Mouse (Mus musculus) heart, postnatal 0 days (tissue): ENCODE data around the gene Hpcal4. TPM values are rescaled to one million over a fixed set of nuclear protein-coding genes. Genes with fewer than 3 reads are reported as not detected.
A peak's percentile ranks its signal among the peaks of the same experiment; 100 is the strongest.

Experiments used
- ATAC-seq: fragments of 200-750 bp; cut with Nextera tagmentation; 2 replicates; pipeline ENCODE4 v1.8.0; 2017; ENCODE audit warnings: low read depth, moderate number of reproducible peaks, moderate library complexity; ENCODE audit not compliant: insufficient read depth
- DNase-seq: peaks from one replicate; pipeline ENCODE4 v3.0.0-alpha.2; 2016; ENCODE audit warnings: low spot score
- H3K27ac ChIP-seq: fragments of 300-500 bp; sonication (generic); 2 replicates; pipeline ENCODE4 v1.5.1; 2014; ENCODE audit warnings: low read depth, mild to moderate bottlenecking
- H3K27me3 ChIP-seq: fragments of 300-500 bp; sonication (generic); 2 replicates; pipeline ENCODE4 v1.6.1; 2014; ENCODE audit warnings: low read length, mixed read lengths; ENCODE audit not compliant: control insufficient read depth, insufficient read depth
- H3K36me3 ChIP-seq: fragments of 300-500 bp; sonication (generic); replicated peaks from 2 replicates; pipeline ENCODE4 v1.6.1; 2014; ENCODE audit warnings: low read length, mixed read lengths; ENCODE audit not compliant: control insufficient read depth, insufficient read depth
- H3K4me1 ChIP-seq: fragments of 300-500 bp; sonication (generic); 2 replicates; pipeline ENCODE4 v1.6.1; 2014; ENCODE audit warnings: antibody characterized with exemption; ENCODE audit not compliant: control insufficient read depth, insufficient read depth
- H3K4me2 ChIP-seq: fragments of 300-500 bp; sonication (generic); 2 replicates; pipeline ENCODE4 v1.6.1; 2014; ENCODE audit warnings: low read depth, mild to moderate bottlenecking, low read length, moderate library complexity
- H3K4me3 ChIP-seq: fragments of 300-500 bp; sonication (generic); 2 replicates; pipeline ENCODE4 v1.5.1; 2014; ENCODE audit warnings: low read depth, low read length
- H3K9ac ChIP-seq: fragments of 300-500 bp; sonication (generic); replicated peaks from 2 replicates; pipeline ENCODE4 v1.6.1; 2014; ENCODE audit warnings: low read depth, low read length, mixed read lengths
- H3K9me3 ChIP-seq: fragments of 300-500 bp; sonication (generic); replicated peaks from 2 replicates; pipeline ENCODE4 v1.6.1; 2016; ENCODE audit warnings: low read length; ENCODE audit not compliant: control insufficient read depth
- CTCF ChIP-seq: IDR thresholded peaks from 2 replicates; pipeline ENCODE4 v1.5.1; 2016; ENCODE audit warnings: antibody characterized with exemption, control low read depth, low read depth
- EP300 ChIP-seq: IDR thresholded peaks from 2 replicates; pipeline ENCODE4 v1.6.1; 2016; ENCODE audit warnings: antibody characterized with exemption, low read depth
- WGBS: fragments of 180-500 bp; shearing (Covaris S2); extraction: QIAGEN DNeasy Blood & Tissue Kit; methylation state at CpG from one replicate; pipeline ENCODE4 v1.1.7; 2014; 5-methylcytosine and 5-hydroxymethylcytosine counted together
- polyA plus RNA-seq: library from polyadenylated mRNA; unstranded; fragments of >200 nt; fragmentation: Nextera tagmentation; extraction: Ambion mirVana; gene quantifications from 2 replicates; pipeline ENCODE4 v1.2.1, GENCODE M21; 2015
- total RNA-seq: library from RNA; depleted of rRNA; stranded (reverse); fragments of >200 nt; gene quantifications from 2 replicates; pipeline ENCODE4 v1.2.3, GENCODE M21; 2014; ENCODE audit warnings: low replicate concordance

Hpcal4 gene
- total and polyA plus RNA-seq, 2 experiments from 2014 or later: 0.41 to 0.57 TPM

- no peak overlapping the region for H3K4me3 ChIP-seq
Observed at GRCm38 (mm10) chr4:123162305-123162917, 20.6 kb upstream of the Hpcal4 start.

GRCm38 (mm10) chr4:123164157-123164556, 18.9 kb upstream of the Hpcal4 start:
- Histone ChIP-seq H3K27me3 (no peaks in the 10 kb centered on the region), H3K4me2 (peak overlapping the region; percentile 35), H3K36me3 (no peaks in the 10 kb centered on the region), H3K9me3 (no peaks in the 10 kb centered on the region; the same call in 1 of the 2 replicates), H3K4me3 (no peak overlapping the region), H3K4me1 (no peaks in the 10 kb centered on the region; the same call in 1 of the 2 replicates), H3K27ac (no peak overlapping the region), H3K9ac (no peak overlapping the region)
- no peak for DNase-seq
- TF ChIP-seq EP300: no peak
- no peak for ATAC-seq
- 20% methylated on average over 15 of the region's 15 CpGs for WGBS

More at GRCm38 (mm10) chr4:123162305-123162917, 20.6 kb upstream of the Hpcal4 start:
- Histone ChIP-seq H3K27ac (no peak overlapping the region), H3K27me3 (no peaks in the 10 kb centered on the region), H3K36me3 (no peaks in the 10 kb centered on the region), H3K9ac (no peak overlapping the region), H3K9me3 (no peaks in the 10 kb centered on the region), H3K4me1 (no peaks in the 10 kb centered on the region; the same call in 1 of the 2 replicates), H3K4me2 (peak overlapping the region; percentile 39)
- no peak for DNase-seq
- WGBS: 13% methylated on average over 15 of the region's 15 CpGs
- no peak for ATAC-seq
- TF ChIP-seq EP300 (no peak), CTCF (no peak)

- H3K4me2 ChIP-seq: no peak overlapping the region
- H3K9ac ChIP-seq: no peak overlapping the region
- no peaks in the 10 kb centered on the region; the same call in 1 of the 2 replicates for H3K9me3 ChIP-seq
- no peak overlapping the region for H3K4me3 ChIP-seq
- no peaks in the 10 kb centered on the region for H3K4me1 ChIP-seq
- ATAC-seq: peak; percentile 67
- DNase-seq: peak; percentile 65
- no peaks in the 10 kb centered on the region for H3K36me3 ChIP-seq
- peak; percentile 46 for TF ChIP-seq CTCF
- no peak for TF ChIP-seq EP300
- H3K27ac ChIP-seq: no peak overlapping the region
- H3K27me3 ChIP-seq: 0 out of 2 replicates have a peak, but pooled peaks cover 4% of the 10 kb centered on the region
Observed at GRCm38 (mm10) chr4:123171811-123172210, 11.2 kb upstream of the Hpcal4 start.

- Histone ChIP-seq H3K4me2 (peak overlapping the region; percentile 63), H3K27ac (no peak overlapping the region), H3K4me3 (peak overlapping the region; percentile 45), H3K36me3 (no peaks in the 10 kb centered on the region), H3K9ac (no peak overlapping the region), H3K4me1 (peaks cover 8% of the 10 kb centered on the region; the same call in 1 of the 2 replicates), H3K27me3 (peaks cover 63% of the 10 kb centered on the region), H3K9me3 (no peaks in the 10 kb centered on the region)
- peak; percentile 86 for ATAC-seq
- TF ChIP-seq CTCF (no peak), EP300 (no peak)
- peak; percentile 43 for DNase-seq
- WGBS: 10% methylated on average over 44 of the region's 44 CpGs
Observed at GRCm38 (mm10) chr4:123183239-123184056, 421 bp downstream of the Hpcal4 start.

GRCm38 (mm10) chr4:123184816-123185215, 1.8 kb downstream of the Hpcal4 start:
- ATAC-seq (no peak), DNase-seq (no peak)
- H3K36me3 ChIP-seq: no peaks in the 10 kb centered on the region
- peaks cover 8% of the 10 kb centered on the region; the same call in 1 of the 2 replicates for H3K4me1 ChIP-seq
- H3K27me3 ChIP-seq: peaks cover 70% of the 10 kb centered on the region
- no peak overlapping the region for H3K27ac ChIP-seq
- H3K4me3 ChIP-seq: no peak overlapping the region
- H3K9me3 ChIP-seq: no peaks in the 10 kb centered on the region
- no peak for TF ChIP-seq EP300
- TF ChIP-seq CTCF: no peak
- H3K9ac ChIP-seq: no peak overlapping the region
- 45% methylated on average over 3 of the region's 3 CpGs for WGBS
- no peak overlapping the region for H3K4me2 ChIP-seq
